Mouse (Mus musculus) lung, adult 2 months (tissue): Measurements from ENCODE around the gene Carmil1.

Experiments
- CTCF ChIP-seq: fragments of 200-500 bp; IDR thresholded peaks from 2 replicates; pipeline ENCODE4 v1.5.1; 2011; ENCODE audit warnings: mild to moderate bottlenecking, low read length, control low read depth; ENCODE audit not compliant: insufficient read depth
- POLR2A ChIP-seq: fragments of 200-500 bp; IDR thresholded peaks from 2 replicates; pipeline ENCODE4 v1.6.1; 2011; ENCODE audit warnings: low read depth, mild to moderate bottlenecking, control low read depth, low read length, borderline replicate concordance; ENCODE audit errors: extremely low read depth

DNA sequence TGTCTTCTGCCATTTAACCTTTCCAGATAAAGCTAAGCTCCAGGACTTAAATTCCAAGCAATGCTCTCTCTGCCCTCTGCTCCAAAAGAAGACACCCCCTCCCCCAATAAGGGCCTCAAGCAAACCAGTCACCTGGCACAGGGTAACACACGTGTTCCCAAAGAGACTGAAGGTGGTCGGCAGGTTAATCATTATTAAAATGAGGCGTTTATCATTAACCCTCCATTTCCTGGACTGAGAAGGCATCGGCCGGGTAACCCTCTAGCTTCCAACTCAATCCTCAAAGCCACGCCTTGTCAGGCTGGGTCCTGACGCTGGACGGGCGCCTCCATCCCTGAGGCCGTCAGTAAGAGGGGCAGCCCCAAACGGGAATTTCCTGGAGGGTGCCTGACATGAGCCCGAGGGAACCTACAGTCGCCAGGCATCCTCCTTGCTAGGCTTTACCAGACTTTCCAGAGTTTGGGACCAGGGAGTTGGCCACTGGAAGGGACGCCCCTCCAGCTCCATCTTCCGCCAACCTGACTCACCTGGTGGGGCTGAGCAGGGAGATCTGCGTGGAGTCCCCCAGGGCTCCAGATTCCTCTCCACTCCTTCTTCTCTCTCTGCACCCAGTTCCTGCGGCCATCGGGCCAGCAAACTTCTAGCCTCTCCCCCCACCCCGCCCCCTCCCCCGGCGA lies 695 bp downstream of the Carmil1 start:
- no peak for TF ChIP-seq CTCF
- TF ChIP-seq POLR2A = no peak
